Mouse (Mus musculus) left cerebral cortex, postnatal 4 days (tissue): ENCODE data around the gene Bpifc. TPM values are rescaled to one million over a fixed set of nuclear protein-coding genes. Genes with fewer than 3 reads are reported as not detected.

ENCODE experiments used
- DNase-seq: peaks from one replicate; pipeline ENCODE4 v3.0.0-alpha.2; 2022
- intact Hi-C: fragments of 180-260 bp; cut with DNase I; formaldehyde crosslinking; loops from one replicate; pipeline ENCODE4 v1.15.1; 2025
- total RNA-seq, 2 experiments: library from RNA; stranded (reverse); gene quantifications; 2 replicates each; pipeline ENCODE4 v1.2.3; 2021

Bpifc gene
- total RNA-seq, 2 experiments from 2014 or later = not detected

GRCm38 (mm10) chr10:85957464-85957950 is 54.2 kb downstream of the Bpifc start, which contains the start of gene Rtcb:
Rtcb (minus strand) TSS chr10:85957823.
- intact Hi-C loops = no loop called here
- DNase-seq = peak; percentile 97

- intact Hi-C loops = no loop called here
These were observed 54.8 kb downstream of the Bpifc start for GRCm38 (mm10) chr10:85956871-85957419.

GRCm38 (mm10) chr10:85954429-85954828 is 57.3 kb downstream of the Bpifc start:
- DNase-seq = no peak
- intact Hi-C loops = no loop called here

More at GRCm38 (mm10) chr10:85956871-85957419, 54.8 kb downstream of the Bpifc start:
- no peak for DNase-seq

GRCm38 (mm10) chr10:85953401-85953800 is 58.3 kb downstream of the Bpifc start:
- DNase-seq = no peak
- intact Hi-C loops = no loop called here

GRCm38 (mm10) chr10:85951765-85952443 is 59.8 kb downstream of the Bpifc start:
- no peak for DNase-seq
- intact Hi-C loops = no loop called here

GRCm38 (mm10) chr10:85948483-85949196 is 63.1 kb downstream of the Bpifc start:
- DNase-seq = no peak
- intact Hi-C loops = loop anchor here (10.0 kb wide), 1 partner anchor 746 kb away; no protein-coding TSS in a partner anchor

- DNase-seq = no peak
- intact Hi-C loops = no loop called here
These were observed 75.3 kb downstream of the Bpifc start for GRCm38 (mm10) chr10:85936280-85936965.

GRCm38 (mm10) chr10:85929962-85930361 is 81.7 kb downstream of the Bpifc start:
- no peak for DNase-seq
- intact Hi-C loops = no loop called here

GRCm38 (mm10) chr10:85929208-85929591 is 82.5 kb downstream of the Bpifc start:
- DNase-seq = no peak
- intact Hi-C loops = no loop called here

GRCm38 (mm10) chr10:85928499-85929207 is 83.0 kb downstream of the Bpifc start:
- intact Hi-C loops = no loop called here
- DNase-seq = peak; percentile 79

GRCm38 (mm10) chr10:85927676-85928445 is 83.8 kb downstream of the Bpifc start, which contains the start of gene Ascl4:
Ascl4 (plus strand) TSS chr10:85927681.
- intact Hi-C loops = no loop called here
- DNase-seq = no peak

GRCm38 (mm10) chr10:85916498-85917309 is 95.0 kb downstream of the Bpifc start, which contains the start of gene Prdm4:
Prdm4 (minus strand) TSS chr10:85917142.
- intact Hi-C loops = no loop called here
- DNase-seq = peak; percentile 98

Other genes starting within 250 kb of the Bpifc start
- gene Pwp1, start 182.4 kb downstream of the Bpifc start, total RNA-seq = 10 to 100 TPM; 37.1 to 37.7 TPM
- gene Prdm4, start 94.8 kb downstream of the Bpifc start, total RNA-seq = 10 to 100 TPM; 44.0 to 50.1 TPM
- gene Ascl4, start 84.2 kb downstream of the Bpifc start, total RNA-seq = not detected
- 100 to 1,000 TPM; 119 to 122 TPM for gene Rtcb, start 54.1 kb downstream of the Bpifc start, total RNA-seq
- gene Fbxo7, start 10.1 kb upstream of the Bpifc start, total RNA-seq = 10 to 100 TPM; 16.2 to 16.6 TPM